Mouse (Mus musculus) embryonic facial prominence, embryonic 13.5 days (tissue): ENCODE data around the gene Casc3. TPM values are rescaled to one million over a fixed set of nuclear protein-coding genes. Genes with fewer than 3 reads are reported as not detected.

Experiments used
- ATAC-seq: fragments of 200-750 bp; cut with Nextera tagmentation; 2 replicates; pipeline ENCODE4 v1.8.0; 2017; ENCODE audit warnings: low read depth; ENCODE audit not compliant: insufficient number of reproducible peaks, insufficient read depth, low FRiP score, low TSS enrichment
- H3K27ac ChIP-seq: fragments of 300-500 bp; sonication (generic); 2 replicates; pipeline ENCODE4 v1.5.1; 2015; ENCODE audit warnings: moderate library complexity, mild to moderate bottlenecking, inconsistent platforms
- H3K27me3 ChIP-seq: fragments of 300-500 bp; sonication (generic); 2 replicates; pipeline ENCODE4 v1.6.1; 2015; ENCODE audit warnings: mild to moderate bottlenecking, inconsistent platforms
- H3K36me3 ChIP-seq: fragments of 300-500 bp; sonication (generic); 2 replicates; pipeline ENCODE4 v1.6.1; 2015; ENCODE audit warnings: mild to moderate bottlenecking, inconsistent platforms
- H3K4me1 ChIP-seq: fragments of 300-500 bp; sonication (generic); 2 replicates; pipeline ENCODE4 v1.6.1; 2015; ENCODE audit warnings: inconsistent platforms
- H3K4me2 ChIP-seq: fragments of 300-500 bp; sonication (generic); 2 replicates; pipeline ENCODE4 v1.6.1; 2015; ENCODE audit warnings: moderate library complexity, mild to moderate bottlenecking, inconsistent platforms
- H3K4me3 ChIP-seq: fragments of 300-500 bp; sonication (generic); 2 replicates; pipeline ENCODE4 v1.5.1; 2015; ENCODE audit warnings: mild to moderate bottlenecking, inconsistent platforms
- H3K9ac ChIP-seq: fragments of 300-500 bp; sonication (generic); 2 replicates; pipeline ENCODE4 v1.6.1; 2015; ENCODE audit warnings: mild to moderate bottlenecking, inconsistent platforms
- H3K9me3 ChIP-seq: fragments of 300-500 bp; sonication (generic); 2 replicates; pipeline ENCODE4 v1.6.1; 2016; ENCODE audit warnings: inconsistent platforms
- WGBS: fragments of 180-500 bp; shearing (Covaris S2); methylation state at CpG from one replicate; pipeline ENCODE4 v1.1.7; 2015; ENCODE audit warnings: mixed read lengths; 5-methylcytosine and 5-hydroxymethylcytosine counted together
- polyA plus RNA-seq: library from polyadenylated mRNA; unstranded; fragments of >200 nt; fragmentation: Nextera tagmentation; extraction: Ambion mirVana; gene quantifications from 2 replicates; pipeline ENCODE4 v1.2.1, GENCODE M21; 2015

Gene Casc3
- polyA plus RNA-seq, 1 experiment from 2014 or later: 40.3 TPM

DNA sequence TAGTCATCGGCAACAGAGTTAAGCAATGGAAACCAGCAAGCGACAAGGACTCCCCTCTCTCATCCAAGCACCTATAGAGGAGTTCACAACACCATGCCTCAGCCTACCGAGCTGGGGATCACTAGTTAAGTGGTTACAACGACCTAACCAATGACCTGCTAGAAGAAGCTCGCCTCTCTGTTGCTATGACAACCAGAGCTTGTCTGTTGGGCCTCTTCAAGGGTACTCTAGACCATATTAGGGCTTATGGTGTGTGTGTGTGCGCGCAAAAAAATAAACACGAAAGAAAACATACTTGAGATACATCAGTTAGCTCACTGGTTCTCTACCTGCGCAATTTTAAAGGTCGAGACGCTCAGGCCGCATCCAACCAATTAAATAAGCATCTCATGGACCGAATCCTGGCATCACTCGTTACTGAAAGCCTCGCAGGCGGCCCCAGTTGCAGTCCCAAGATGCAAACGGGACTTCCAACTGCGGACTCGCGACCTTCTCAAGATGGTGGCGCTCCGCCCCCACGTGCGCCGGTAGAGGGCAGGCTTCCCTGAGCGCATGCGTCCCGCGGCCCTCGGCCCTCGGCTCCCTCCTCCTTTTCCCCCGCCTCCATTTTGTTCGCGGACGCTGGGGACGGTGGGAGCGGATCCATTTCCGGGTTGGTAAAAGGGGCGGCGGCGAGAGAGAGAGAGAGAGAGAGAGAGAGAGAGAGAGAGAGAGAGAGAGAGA lies 58.5 kb downstream of the Casc3 start, which contains the start of gene Wipf2:
Gene Wipf2, plus strand, starts transcription at position 611 of the 723 bp plus-strand sequence.
- Histone ChIP-seq H3K4me2 (peak within 1 kb of the TSS; percentile 70), H3K4me1 (peaks cover 13% of the 10 kb centered on the region), H3K36me3 (peaks cover 17% of the 10 kb centered on the region), H3K27me3 (no peaks in the 10 kb centered on the region), H3K9me3 (no peaks in the 10 kb centered on the region), H3K27ac (peak within 1 kb of the TSS; percentile 94), H3K4me3 (peak within 1 kb of the TSS; percentile 62), H3K9ac (peak within 1 kb of the TSS; percentile 84)
- WGBS: 8% methylated on average over 32 of the region's 41 CpGs
- ATAC-seq: peak; percentile 90

DNA sequence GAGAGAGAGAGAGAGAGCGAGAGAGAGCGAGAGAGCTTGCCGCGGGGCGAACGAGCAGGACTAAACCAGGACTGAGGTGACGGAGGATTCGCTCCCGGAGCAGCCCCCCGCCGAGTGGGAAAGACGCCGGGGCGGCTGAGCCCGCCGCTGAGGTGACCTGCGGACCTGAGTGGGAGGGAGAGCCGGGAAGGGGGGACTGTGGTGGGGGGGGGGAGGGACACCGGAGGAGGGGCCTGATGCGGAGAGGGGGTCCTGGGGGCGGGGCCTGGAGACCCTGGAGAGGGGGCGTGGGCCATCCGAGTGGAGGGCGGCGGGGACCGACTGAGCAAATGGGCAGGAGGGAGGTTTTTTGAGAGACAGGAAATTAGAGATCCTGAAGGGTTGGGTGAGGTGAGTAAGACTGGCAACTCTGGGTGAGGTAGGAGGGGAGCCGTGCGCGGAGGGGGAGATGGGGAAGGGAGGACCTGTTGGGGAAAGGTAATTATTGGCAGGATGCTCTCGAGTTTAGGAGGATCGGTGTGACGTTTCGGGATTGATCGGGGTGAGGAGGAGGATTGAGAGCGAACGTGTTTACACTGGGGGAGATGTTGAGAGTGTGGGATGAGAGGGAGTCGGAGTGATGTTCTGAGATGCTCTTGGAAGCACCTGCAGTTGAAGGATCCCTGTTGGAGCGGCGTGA lies 59.2 kb downstream of the Casc3 start:
- Histone ChIP-seq H3K4me2 (peak overlapping the region; percentile 70), H3K27me3 (no peaks in the 10 kb centered on the region), H3K4me1 (peaks cover 13% of the 10 kb centered on the region), H3K27ac (peak overlapping the region; percentile 94), H3K9me3 (no peaks in the 10 kb centered on the region), H3K4me3 (peak overlapping the region; percentile 62), H3K9ac (peak overlapping the region; percentile 84), H3K36me3 (peaks cover 22% of the 10 kb centered on the region)
- under 1% methylated on average over 38 of the region's 39 CpGs for WGBS
- ATAC-seq: peak; percentile 75

DNA sequence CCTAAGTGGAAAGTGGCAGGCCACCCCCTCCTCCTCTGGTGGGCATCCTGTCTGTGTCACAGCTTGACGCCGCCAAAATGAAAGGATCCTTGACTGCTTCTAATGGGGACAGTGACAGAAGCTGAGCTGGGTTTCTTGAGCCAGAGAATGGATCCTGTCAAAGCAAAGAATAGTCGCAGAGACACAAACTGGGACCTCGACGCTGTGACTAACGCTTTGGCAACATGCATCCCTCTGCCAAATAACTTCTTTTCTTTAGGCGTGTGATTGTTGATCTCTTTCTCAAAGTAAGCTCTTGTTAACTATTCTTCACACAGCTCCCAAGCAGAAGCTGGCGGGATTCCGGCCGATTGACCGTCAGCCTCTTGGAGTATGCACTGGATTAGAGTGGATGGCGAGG lies 62.6 kb downstream of the Casc3 start:
- H3K9ac ChIP-seq: no peak overlapping the region
- no peak overlapping the region for H3K4me3 ChIP-seq
- no peaks in the 10 kb centered on the region for H3K27me3 ChIP-seq
- H3K9me3 ChIP-seq: no peaks in the 10 kb centered on the region
- peaks cover 34% of the 10 kb centered on the region for H3K36me3 ChIP-seq
- H3K4me1 ChIP-seq: peaks cover 32% of the 10 kb centered on the region
- H3K4me2 ChIP-seq: no peak overlapping the region
- 83% methylated on average over 12 of the region's 12 CpGs for WGBS
- no peak for ATAC-seq
- no peak overlapping the region for H3K27ac ChIP-seq

DNA sequence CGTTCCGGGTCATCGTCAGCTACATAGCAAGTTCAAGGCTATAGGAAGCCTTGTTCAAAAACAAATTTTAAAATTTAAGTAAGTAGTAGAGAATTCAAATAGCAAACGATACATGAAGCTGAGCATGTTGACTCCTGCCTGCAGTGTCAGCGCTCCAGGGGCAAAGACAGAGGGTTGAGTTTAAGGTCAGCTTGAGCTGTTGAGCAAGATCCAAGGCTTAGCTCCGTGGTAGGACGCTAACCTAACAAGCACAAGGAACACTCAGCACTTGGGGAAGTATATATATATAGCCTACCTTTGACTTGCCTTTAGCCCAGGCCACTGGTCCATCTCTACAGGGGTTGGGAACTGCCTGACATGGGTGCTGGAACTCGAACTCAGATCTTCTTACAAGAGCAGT lies 65.2 kb downstream of the Casc3 start:
- Histone ChIP-seq H3K27me3 (no peaks in the 10 kb centered on the region), H3K9me3 (no peaks in the 10 kb centered on the region), H3K27ac (no peak overlapping the region), H3K4me1 (peaks cover 25% of the 10 kb centered on the region), H3K4me3 (no peak overlapping the region), H3K4me2 (no peak overlapping the region), H3K36me3 (peaks cover 50% of the 10 kb centered on the region), H3K9ac (no peak overlapping the region)
- 87% methylated on average over 8 of the region's 8 CpGs for WGBS
- ATAC-seq: no peak

DNA sequence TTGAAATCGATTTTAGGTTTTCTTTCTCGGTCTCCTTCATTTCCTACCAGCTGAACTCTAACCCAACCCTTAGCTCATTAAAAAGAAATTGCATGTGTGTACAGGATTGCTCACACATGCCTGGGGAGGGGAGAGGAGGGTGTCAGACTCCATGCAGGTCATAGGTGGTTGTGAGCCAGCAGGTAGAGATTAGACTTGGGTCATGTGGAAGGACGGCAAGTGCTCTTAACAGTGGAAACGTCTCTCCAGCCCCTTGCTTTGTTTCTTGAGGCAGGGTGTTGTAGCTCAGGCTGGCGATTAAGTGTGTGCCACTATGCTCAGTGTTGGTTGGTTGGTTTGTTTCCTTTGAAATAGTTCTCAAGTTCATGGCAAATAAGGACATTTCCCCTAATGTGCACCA lies 66.1 kb downstream of the Casc3 start:
- peak overlapping the region; percentile 82 for H3K27ac ChIP-seq
- peaks cover 57% of the 10 kb centered on the region for H3K36me3 ChIP-seq
- ATAC-seq: no peak
- H3K9ac ChIP-seq: no peak overlapping the region
- no peaks in the 10 kb centered on the region for H3K27me3 ChIP-seq
- no peak overlapping the region for H3K4me3 ChIP-seq
- 78% methylated on average over 5 of the region's 5 CpGs for WGBS
- H3K4me1 ChIP-seq: peaks cover 25% of the 10 kb centered on the region
- H3K9me3 ChIP-seq: no peaks in the 10 kb centered on the region
- H3K4me2 ChIP-seq: no peak overlapping the region

DNA sequence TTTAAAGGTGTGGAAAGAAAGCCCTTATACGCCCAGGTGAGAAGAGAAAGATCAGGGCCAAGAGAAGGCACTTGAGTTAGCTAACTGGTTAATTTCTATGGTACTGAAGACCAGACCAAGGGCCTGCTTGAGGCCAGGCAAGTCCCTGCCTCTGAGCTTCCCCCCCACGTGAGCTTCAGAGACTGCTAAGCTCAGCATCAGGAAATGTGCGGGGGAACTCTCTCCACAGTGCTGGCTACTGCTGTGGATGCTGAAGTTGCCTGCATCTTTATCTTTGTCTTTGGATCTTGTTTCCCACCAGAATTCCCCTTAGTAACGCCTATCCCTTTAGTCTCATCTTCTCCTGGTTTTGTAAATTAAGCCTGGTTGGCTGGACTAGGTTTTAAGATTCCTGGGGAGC lies 66.7 kb downstream of the Casc3 start:
- H3K36me3 ChIP-seq: peaks cover 59% of the 10 kb centered on the region
- H3K4me1 ChIP-seq: peaks cover 25% of the 10 kb centered on the region
- peak overlapping the region; percentile 27; the same call in 1 of the 2 replicates for H3K4me2 ChIP-seq
- ATAC-seq: no peak
- peak overlapping the region; percentile 82 for H3K27ac ChIP-seq
- H3K27me3 ChIP-seq: no peaks in the 10 kb centered on the region
- H3K9ac ChIP-seq: peak overlapping the region; percentile 17
- H3K4me3 ChIP-seq: no peak overlapping the region
- WGBS: 44% methylated on average over 4 of the region's 4 CpGs
- H3K9me3 ChIP-seq: no peaks in the 10 kb centered on the region

DNA sequence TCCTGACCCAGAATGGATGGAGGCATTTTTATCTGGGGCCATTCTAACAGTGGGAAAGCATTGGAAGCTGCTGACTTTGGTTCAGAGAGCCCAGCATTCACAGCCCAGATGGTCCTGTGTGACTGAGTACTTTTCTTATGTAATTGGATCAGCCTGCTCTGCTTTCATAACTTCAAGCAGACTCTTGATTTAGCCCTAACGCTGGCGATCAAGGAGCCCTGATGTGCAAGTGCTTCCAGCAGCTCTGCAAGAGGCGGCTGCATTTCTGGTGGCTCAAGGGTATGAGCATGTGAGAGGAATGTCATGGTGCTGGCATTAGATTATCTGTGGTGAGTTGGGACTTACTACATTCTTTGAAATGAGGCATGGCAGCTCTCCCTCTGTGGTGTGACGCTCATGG lies 67.3 kb downstream of the Casc3 start:
- 0 out of 2 replicates have a peak overlapping the region, but pooled peaks have one; percentile 3 for H3K9ac ChIP-seq
- no peaks in the 10 kb centered on the region for H3K9me3 ChIP-seq
- H3K36me3 ChIP-seq: peaks cover 53% of the 10 kb centered on the region
- H3K27ac ChIP-seq: peak overlapping the region; percentile 82
- WGBS: 28% methylated on average over 4 of the region's 4 CpGs
- peak overlapping the region; percentile 27 for H3K4me2 ChIP-seq
- H3K4me1 ChIP-seq: peaks cover 25% of the 10 kb centered on the region
- peak; percentile 40; the same call in 1 of the 2 replicates for ATAC-seq
- H3K27me3 ChIP-seq: no peaks in the 10 kb centered on the region
- H3K4me3 ChIP-seq: no peak overlapping the region

DNA sequence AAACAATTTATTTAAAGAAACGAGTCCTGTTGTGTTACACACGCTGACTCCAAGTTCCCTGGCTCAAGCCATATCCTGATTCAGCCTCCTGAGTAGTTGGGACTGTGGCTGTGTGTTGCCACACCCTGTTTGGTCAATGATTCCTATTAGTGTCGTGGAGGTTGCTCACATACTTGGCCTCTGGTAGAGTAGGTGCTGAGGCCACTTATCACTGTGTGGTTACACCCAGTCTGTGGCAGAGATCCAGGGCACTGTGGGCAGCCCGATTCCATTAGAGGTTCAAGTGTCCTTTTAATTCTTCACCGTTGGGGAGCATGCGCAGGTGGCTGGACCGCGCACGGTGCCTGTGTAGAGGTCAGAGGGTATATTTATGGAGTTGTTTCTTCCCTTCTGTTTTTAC lies 69.2 kb downstream of the Casc3 start:
- Histone ChIP-seq H3K27me3 (no peaks in the 10 kb centered on the region), H3K4me2 (no peak overlapping the region), H3K4me1 (peaks cover 35% of the 10 kb centered on the region), H3K9me3 (no peaks in the 10 kb centered on the region), H3K36me3 (peaks cover 37% of the 10 kb centered on the region), H3K4me3 (no peak overlapping the region), H3K27ac (no peak overlapping the region), H3K9ac (no peak overlapping the region)
- no peak for ATAC-seq
- whole genome bisulfite sequencing: 97% methylated on average over 9 of the region's 9 CpGs

DNA sequence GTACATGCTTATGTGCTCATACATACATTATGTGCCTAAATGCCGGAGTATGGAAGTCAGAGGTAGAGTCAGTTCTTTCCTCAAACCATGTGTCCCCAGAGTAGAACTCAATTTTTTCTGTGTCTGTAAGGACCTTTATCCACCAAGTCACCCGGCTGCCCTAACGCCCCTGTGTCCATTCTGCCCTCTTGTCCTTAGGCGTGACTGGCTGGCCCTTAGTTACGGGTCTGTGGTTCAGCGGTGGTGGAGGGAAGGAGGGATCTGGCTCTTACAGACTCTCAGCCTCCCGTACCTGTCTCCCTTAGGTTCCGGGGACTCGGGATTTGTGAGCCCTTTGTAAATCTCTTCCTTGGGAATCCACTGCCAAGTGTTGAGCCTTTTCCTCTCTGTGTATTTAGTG lies 72.3 kb downstream of the Casc3 start:
- WGBS: 82% methylated on average over 9 of the region's 9 CpGs
- ATAC-seq: no peak
- Histone ChIP-seq H3K9ac (no peak overlapping the region), H3K9me3 (no peaks in the 10 kb centered on the region), H3K4me1 (peaks cover 23% of the 10 kb centered on the region), H3K27me3 (no peaks in the 10 kb centered on the region), H3K4me2 (no peak overlapping the region), H3K27ac (no peak overlapping the region), H3K4me3 (no peak overlapping the region), H3K36me3 (peaks cover 35% of the 10 kb centered on the region)

Other genes with a start within 250 kb of the Casc3 start
- gene Ormdl3, start 217.5 kb upstream of the Casc3 start, polyA plus RNA-seq: 69.4 and 71.9 TPM in 2 replicates
- not detected in 2 replicates for gene Lrrc3c, start 206.6 kb upstream of the Casc3 start, polyA plus RNA-seq
- 0.80 and 4.0 TPM in 2 replicates for gene Gm12355, start 179.2 kb upstream of the Casc3 start, polyA plus RNA-seq
- not detected in 2 replicates for gene Gsdma3, start 178.5 kb upstream of the Casc3 start, polyA plus RNA-seq
- not detected in 2 replicates for gene Gsdma2, start 158.1 kb upstream of the Casc3 start, polyA plus RNA-seq
- gene Gsdma, start 140.6 kb upstream of the Casc3 start, polyA plus RNA-seq: 0.28 and 0.48 TPM in 2 replicates
- gene Psmd3, start 122.4 kb upstream of the Casc3 start, polyA plus RNA-seq: 196 and 207 TPM in 2 replicates
- not detected in 2 replicates for gene Csf3, start 103.6 kb upstream of the Casc3 start, polyA plus RNA-seq
- gene Med24, start 75.5 kb upstream of the Casc3 start, polyA plus RNA-seq: 63.8 and 65.0 TPM in 2 replicates
- 46.5 and 47.3 TPM in 2 replicates for gene Thra, start 64.3 kb upstream of the Casc3 start, polyA plus RNA-seq
- gene Nr1d1, start 29.6 kb upstream of the Casc3 start, polyA plus RNA-seq: 1.4 and 1.5 TPM in 2 replicates
- gene Msl1, start 9.4 kb upstream of the Casc3 start, polyA plus RNA-seq: 31.5 and 33.0 TPM in 2 replicates
- 3.9 and 4.7 TPM in 2 replicates for gene Rapgefl1, start 31.9 kb downstream of the Casc3 start, polyA plus RNA-seq
- gene Wipf2, start 58.7 kb downstream of the Casc3 start, polyA plus RNA-seq: 6.3 and 6.8 TPM in 2 replicates
- 26.9 and 31.5 TPM in 2 replicates for gene Cdc6, start 102.9 kb downstream of the Casc3 start, polyA plus RNA-seq
- gene Rara, start 122.9 kb downstream of the Casc3 start, polyA plus RNA-seq: 39.4 and 44.7 TPM in 2 replicates
- 0.34 and 0.44 TPM in 2 replicates for gene Gjd3, start 178.1 kb downstream of the Casc3 start, polyA plus RNA-seq
- 272 and 279 TPM in 2 replicates for gene Top2a, start 219.3 kb downstream of the Casc3 start, polyA plus RNA-seq
- gene Igfbp4, start 236.3 kb downstream of the Casc3 start, polyA plus RNA-seq: 1,128 and 1,158 TPM in 2 replicates